Mouse (Mus musculus) embryonic fibroblast, embryonic 13.5 days (primary cell): ENCODE measurements around the gene Ezr.
A peak's percentile ranks its signal among the peaks of the same experiment; 100 is the strongest.

Experiments
- CTCF ChIP-seq: IDR thresholded peaks from 2 replicates; pipeline ENCODE4 v1.5.1; 2011; ENCODE audit warnings: mild to moderate bottlenecking, control low read depth, low read length, moderate library complexity, borderline replicate concordance; ENCODE audit not compliant: insufficient read depth
- POLR2A ChIP-seq: IDR thresholded peaks from 2 replicates; pipeline ENCODE4 v1.6.1; 2011; ENCODE audit warnings: low read depth, mild to moderate bottlenecking, control low read depth, low read length, moderate library complexity

GRCm38 (mm10) chr17:6827740-6828461 lies 45.3 kb upstream of the Ezr start:
- no peak for TF ChIP-seq CTCF
- TF ChIP-seq POLR2A: peak; percentile 59
